9 mouse cellular contexts compared by ENCODE assay signal in the genomic region with DNA sequence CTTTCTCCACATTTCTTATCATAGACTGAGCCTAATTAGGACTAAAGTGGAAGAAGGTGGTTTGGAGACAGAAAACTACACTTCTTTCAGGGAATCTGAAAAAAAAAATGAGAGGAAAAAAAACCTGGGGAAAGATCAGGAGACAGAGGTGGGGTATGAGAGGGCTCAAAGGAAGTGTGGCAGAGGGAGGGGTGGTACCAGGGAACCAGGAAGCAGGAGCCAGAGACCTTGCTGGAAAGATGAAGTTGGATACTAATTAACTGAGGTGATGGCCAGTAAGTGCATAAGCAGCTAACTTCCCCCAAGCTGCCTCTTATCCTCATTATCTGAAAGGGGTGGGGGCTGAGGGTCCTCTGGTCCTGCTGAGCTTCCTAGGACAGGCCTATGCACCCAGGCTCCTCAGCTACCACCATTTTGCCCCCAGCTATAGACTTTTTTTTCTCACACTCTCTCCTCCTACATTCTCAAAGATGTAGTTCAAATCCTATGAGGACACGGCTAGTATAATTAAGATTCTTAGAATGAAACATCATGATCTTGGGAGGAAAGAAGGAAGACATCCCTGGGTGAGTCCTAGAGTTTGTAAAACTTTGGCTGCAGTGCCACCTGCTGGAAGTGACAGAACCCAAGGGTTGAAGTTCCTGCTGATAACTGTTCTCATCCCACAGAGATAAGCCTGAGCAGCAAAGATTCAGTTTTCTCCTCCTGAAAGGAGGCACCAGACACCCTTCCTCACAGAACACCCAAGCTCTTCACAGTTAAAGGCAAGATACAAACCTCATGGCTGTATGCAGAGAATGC.
DNase-seq lines count a peak whose midpoint lies in the region; ATAC-seq and TF ChIP-seq lines count a peak whose summit lies in the region.
"Had no signal": no experiment of that assay in that cellular context is flagged by ENCODE, and none has a peak within 500 bp of the region (broad histone marks: within the 10 kb centered on the region; RNA-seq: fewer than 3 reads in every experiment).

No protein-coding gene starts in this region.

- H3K36me3 ChIP-seq in kidney, embryonic 14.5 days (ENCODE audit: control insufficient read depth, insufficient read depth, low read length), result no peaks in the 10 kb centered on the region
- H3K36me3 ChIP-seq in limb, embryonic 10.5 days, result no peaks in the 10 kb centered on the region
- H3K36me3 ChIP-seq in midbrain, postnatal 0 days (ENCODE audit: insufficient read depth, low read length), result no peaks in the 10 kb centered on the region
- H3K36me3 ChIP-seq: stomach, embryonic 15.5 days had no signal

- H3K9ac ChIP-seq in kidney, embryonic 14.5 days (ENCODE audit: low read depth, low read length), result no peak overlapping the region
- no peak overlapping the region for H3K9ac ChIP-seq in midbrain, postnatal 0 days (replicated peaks; ENCODE audit: low read length, poor library complexity, severe bottlenecking)
- H3K9ac ChIP-seq: heart, embryonic 13.5 days; stomach, embryonic 15.5 days had no signal

- no peak overlapping the region for H3K4me3 ChIP-seq in kidney, embryonic 14.5 days (ENCODE audit: low read length)
- H3K4me3 ChIP-seq in limb, embryonic 10.5 days, result no peak overlapping the region
- H3K4me3 ChIP-seq in midbrain, postnatal 0 days (ENCODE audit: low read depth, low read length), result no peak overlapping the region
- H3K4me3 ChIP-seq: heart, embryonic 13.5 days; stomach, embryonic 15.5 days had no signal

- no peaks in the 10 kb centered on the region for H3K9me3 ChIP-seq in kidney, embryonic 14.5 days (ENCODE audit: control insufficient read depth, low read length)
- no peaks in the 10 kb centered on the region for H3K9me3 ChIP-seq in limb, embryonic 10.5 days (replicated peaks)
- no peaks in the 10 kb centered on the region for H3K9me3 ChIP-seq in midbrain, postnatal 0 days (ENCODE audit: low read length)
- H3K9me3 ChIP-seq: heart, embryonic 13.5 days; stomach, embryonic 15.5 days had no signal

- no peak overlapping the region for H3K4me2 ChIP-seq in kidney, embryonic 14.5 days (replicated peaks; ENCODE audit: low read depth, low read length)
- no peak overlapping the region for H3K4me2 ChIP-seq in midbrain, postnatal 0 days (ENCODE audit: low read depth, low read length, poor library complexity, severe bottlenecking)
- H3K4me2 ChIP-seq: heart, embryonic 13.5 days; stomach, embryonic 15.5 days had no signal

- no peak overlapping the region for H3K27ac ChIP-seq in kidney, embryonic 14.5 days (ENCODE audit: low read depth, low read length)
- no peak overlapping the region for H3K27ac ChIP-seq in limb, embryonic 10.5 days
- H3K27ac ChIP-seq in midbrain, postnatal 0 days (ENCODE audit: low read depth, low read length), result no peak overlapping the region
- H3K27ac ChIP-seq: heart, embryonic 13.5 days; stomach, embryonic 15.5 days had no signal

- TF ChIP-seq CTCF in midbrain, postnatal 0 days (IDR thresholded peaks at IDR 0.05), result peak; percentile 87

- H3K4me1 ChIP-seq in kidney, embryonic 14.5 days (ENCODE audit: control insufficient read depth, insufficient read depth, low read length), result no peaks in the 10 kb centered on the region
- no peaks in the 10 kb centered on the region for H3K4me1 ChIP-seq in limb, embryonic 10.5 days
- no peaks in the 10 kb centered on the region for H3K4me1 ChIP-seq in midbrain, postnatal 0 days (ENCODE audit: insufficient read depth, low read length)
- H3K4me1 ChIP-seq: heart, embryonic 13.5 days; stomach, embryonic 15.5 days had no signal

- peak; percentile 58 for DNase-seq in adrenal gland, adult 2 months
- DNase-seq in cerebellum, postnatal 10 days, result peak; percentile 85 to 87
- peak; percentile 60 to 67 for DNase-seq in frontal cortex, postnatal 25 days (ENCODE audit: low spot score in 2 of 2)
- peak; percentile 60 for DNase-seq in limb, embryonic 10.5 days (ENCODE audit: low spot score)
- DNase-seq in midbrain, postnatal 0 days (ENCODE audit: low spot score), result peak; percentile 89
- peak; percentile 15 for DNase-seq in urinary bladder, postnatal 10 days (ENCODE audit: low spot score)

- WGBS in kidney, embryonic 14.5 days, result 16% methylated on average over 1 of the region's 1 CpGs
- 35% methylated on average over 1 of the region's 1 CpGs for WGBS in limb, embryonic 10.5 days
- 18% methylated on average over 1 of the region's 1 CpGs for WGBS in midbrain, postnatal 0 days

- H3K27me3 ChIP-seq in kidney, embryonic 14.5 days (ENCODE audit: control insufficient read depth, insufficient read depth, low read length), result no peaks in the 10 kb centered on the region
- H3K27me3 ChIP-seq in limb, embryonic 10.5 days (ENCODE audit: low read depth, poor library complexity, severe bottlenecking), result no peaks in the 10 kb centered on the region
- no peaks in the 10 kb centered on the region for H3K27me3 ChIP-seq in midbrain, postnatal 0 days (ENCODE audit: insufficient read depth, low read length)
- H3K27me3 ChIP-seq: heart, embryonic 13.5 days; stomach, embryonic 15.5 days had no signal

- peak; percentile 71; the same call in 1 of the 2 replicates for ATAC-seq in kidney, embryonic 14.5 days (ENCODE audit: low FRiP score, low TSS enrichment)
- peak; percentile 75 for ATAC-seq in midbrain, postnatal 0 days (ENCODE audit: low FRiP score)

Comparison
In these comparisons a context has a peak if more than half of its experiments do, and no peak if none do; other contexts are left out.
1. DNase-seq: peak in every context shown above with its lines; median percentile 89 in midbrain, postnatal 0 days; 86 in cerebellum, postnatal 10 days; 64 in frontal cortex, postnatal 25 days; 60 in limb, embryonic 10.5 days; 58 in adrenal gland, adult 2 months; 15 in urinary bladder, postnatal 10 days.